In the genomic region with DNA sequence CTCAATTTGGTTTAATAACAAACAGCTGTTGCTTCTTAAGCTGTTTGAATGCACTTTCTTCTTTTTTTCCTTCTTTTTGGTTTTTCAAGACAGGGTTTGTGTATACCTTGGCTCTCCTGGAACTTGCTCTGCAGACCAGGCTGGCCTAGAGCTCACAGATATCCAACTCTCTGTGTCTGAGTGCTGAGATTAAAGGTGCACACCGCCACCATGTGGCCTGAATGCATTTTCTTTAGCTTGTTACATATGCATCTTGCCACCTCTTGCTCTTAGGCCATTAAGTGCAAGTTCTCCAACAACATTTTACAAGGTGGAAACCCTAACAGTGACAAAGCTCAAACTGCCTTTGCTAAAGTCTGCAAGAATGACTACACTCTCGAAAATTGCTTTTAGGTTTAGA, we compare ENCODE assay signal across 7 mouse cellular contexts. TPM values are rescaled to one million over a fixed set of nuclear protein-coding genes. Genes with fewer than 3 reads are reported as not detected.
DNase-seq lines count a peak whose midpoint lies in the region; ATAC-seq lines count a peak whose summit lies in the region.

No protein-coding gene starts in this region.

- H3K4me1 ChIP-seq in liver, embryonic 13.5 days (replicated peaks), result no peaks in the 10 kb centered on the region

- H3K4me3 ChIP-seq in liver, embryonic 13.5 days (replicated peaks), result no peak overlapping the region

- DNase-seq in layer of hippocampus, adult 11-12 months (ENCODE audit: low spot score), result peak; percentile 40
- no peak for DNase-seq in layer of hippocampus, adult 9-10 months (ENCODE audit: low spot score)
- peak; percentile 72 for DNase-seq in ES-CJ7 (ENCODE audit: low read depth, low spot score)
- DNase-seq in adrenal gland, postnatal 14 days, result peak; percentile 43
- peak; percentile 36 for DNase-seq in liver, embryonic 13.5 days
- DNase-seq in spleen, adult 18-20 months, result peak; percentile 27 to 65

- peaks cover 55% of the 10 kb centered on the region for H3K36me3 ChIP-seq in liver, embryonic 13.5 days

- no peaks in the 10 kb centered on the region for H3K27me3 ChIP-seq in liver, embryonic 13.5 days

- ATAC-seq in frontal cortex, adult (ENCODE audit: low TSS enrichment), result 0 out of 2 replicates have a peak, but pooled peaks have one; percentile 41
- ATAC-seq in liver, embryonic 13.5 days (ENCODE audit: low read depth), result no peak

- no peak overlapping the region for H3K9ac ChIP-seq in liver, embryonic 13.5 days

- H3K27ac ChIP-seq in liver, embryonic 13.5 days, result no peak overlapping the region

- 35% methylated on average over 2 of the region's 2 CpGs for WGBS in liver, embryonic 13.5 days (ENCODE audit: insufficient replicate concordance)

- H3K9me3 ChIP-seq in liver, embryonic 13.5 days (replicated peaks), result no peaks in the 10 kb centered on the region

- no peak overlapping the region for H3K4me2 ChIP-seq in liver, embryonic 13.5 days

RNA-seq across cellular contexts. Expression of gene Pspc1, which starts 15.1 kb away (rescaled TPM):
- 31.2 and 39.2 TPM in 2 replicates for total RNA-seq in adrenal gland, postnatal 14 days (2021)
- polyA plus RNA-seq in liver, embryonic 13.5 days (2015; fragmentation: Nextera tagmentation; extraction: Ambion mirVana), result 13.6 and 15.9 TPM in 2 replicates

RNA-seq across cellular contexts. Expression of gene Zmym5, which starts 18.3 kb away (rescaled TPM):
- 30.7 and 34.7 TPM in 2 replicates for total RNA-seq in adrenal gland, postnatal 14 days (2021)
- polyA plus RNA-seq in liver, embryonic 13.5 days (2015; fragmentation: Nextera tagmentation; extraction: Ambion mirVana), result 9.1 and 10.7 TPM in 2 replicates
